Mouse (Mus musculus): ENCODE data around the gene P2ry2. TPM values are rescaled to one million over a fixed set of nuclear protein-coding genes. Genes with fewer than 3 reads are reported as not detected.

Gene P2ry2
- total RNA-seq, 2 experiments from 2014 or later, result 0.68 to 0.82 TPM

DNA sequence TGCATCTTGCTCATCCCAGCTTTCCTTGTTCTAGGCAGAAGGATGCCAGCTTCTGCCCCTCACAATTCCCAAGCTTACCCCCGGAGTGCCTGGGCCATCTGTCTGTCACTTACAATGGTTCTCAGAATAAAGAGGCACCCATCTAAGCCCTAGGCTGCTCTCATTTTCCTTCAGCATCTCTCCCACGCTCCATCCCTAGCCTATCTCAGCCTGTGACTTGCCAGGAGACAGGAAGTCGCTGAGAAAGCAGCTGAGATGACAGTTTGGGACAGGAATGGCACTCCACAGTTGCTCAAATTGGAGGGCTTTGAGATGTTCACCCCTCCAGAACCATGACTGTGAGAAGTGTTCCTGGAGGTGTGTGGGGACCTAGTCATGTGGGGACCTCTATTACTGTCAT is 39.8 kb downstream of the P2ry2 start:
- no peak for TF ChIP-seq CTCF (IDR thresholded peaks at IDR 0.05)
- intact Hi-C loops (cut with DNase I), result no loop called here
- no peak for DNase-seq (ENCODE audit: extremely low spot score in 1 of 2, low spot score in 2 of 2)
- Histone ChIP-seq H3K4me3 (no peak overlapping the region), H3K27ac (no peak overlapping the region)

GRCm38 (mm10) chr7:100968874-100969659 is 43.6 kb downstream of the P2ry2 start:
- Histone ChIP-seq H3K4me3 (no peak overlapping the region), H3K27ac (no peak overlapping the region)
- no peak for TF ChIP-seq CTCF (IDR thresholded peaks at IDR 0.05)
- DNase-seq (ENCODE audit: extremely low spot score in 1 of 2, low spot score in 2 of 2), result no peak
- intact Hi-C loops (cut with DNase I), result no loop called here

GRCm38 (mm10) chr7:100968376-100968775 is 44.3 kb downstream of the P2ry2 start:
- no peak for DNase-seq (ENCODE audit: extremely low spot score in 1 of 2, low spot score in 2 of 2)
- Histone ChIP-seq H3K4me3 (no peak overlapping the region), H3K27ac (no peak overlapping the region)
- no peak for TF ChIP-seq CTCF (IDR thresholded peaks at IDR 0.05)
- intact Hi-C loops (cut with DNase I), result no loop called here

- Histone ChIP-seq H3K4me3 (no peak overlapping the region), H3K27ac (no peak overlapping the region)
- no peak for DNase-seq (ENCODE audit: extremely low spot score in 1 of 2, low spot score in 2 of 2)
- intact Hi-C loops (cut with DNase I), result no loop called here
- TF ChIP-seq CTCF (IDR thresholded peaks at IDR 0.05), result no peak
Measured at GRCm38 (mm10) chr7:100967850-100968249, 44.8 kb downstream of the P2ry2 start.

DNA sequence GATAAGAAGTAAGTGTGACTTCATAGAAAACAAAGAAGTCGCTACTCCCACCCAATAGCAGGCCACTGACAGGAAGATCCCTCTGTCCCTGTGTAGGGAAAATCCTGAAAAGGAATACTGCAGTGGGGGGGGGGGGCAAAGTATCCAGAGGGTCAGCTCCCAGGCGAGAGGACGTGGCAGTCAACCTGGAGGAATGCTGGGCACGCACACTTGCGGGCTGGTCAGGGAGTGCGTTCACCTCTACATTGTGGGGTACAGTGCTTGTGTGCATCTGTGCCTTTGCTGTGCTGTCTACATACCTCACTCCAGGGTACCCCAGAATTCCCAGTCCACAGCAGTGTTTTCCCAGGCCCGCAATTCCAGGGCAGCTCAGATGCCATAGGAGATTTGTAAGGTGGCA is 46.7 kb downstream of the P2ry2 start:
- no peak overlapping the region for H3K27ac ChIP-seq
- DNase-seq (ENCODE audit: extremely low spot score in 1 of 2, low spot score in 2 of 2), result no peak
- TF ChIP-seq CTCF (IDR thresholded peaks at IDR 0.05), result no peak
- intact Hi-C loops (cut with DNase I), result no loop called here
- H3K4me3 ChIP-seq, result no peak overlapping the region

DNA sequence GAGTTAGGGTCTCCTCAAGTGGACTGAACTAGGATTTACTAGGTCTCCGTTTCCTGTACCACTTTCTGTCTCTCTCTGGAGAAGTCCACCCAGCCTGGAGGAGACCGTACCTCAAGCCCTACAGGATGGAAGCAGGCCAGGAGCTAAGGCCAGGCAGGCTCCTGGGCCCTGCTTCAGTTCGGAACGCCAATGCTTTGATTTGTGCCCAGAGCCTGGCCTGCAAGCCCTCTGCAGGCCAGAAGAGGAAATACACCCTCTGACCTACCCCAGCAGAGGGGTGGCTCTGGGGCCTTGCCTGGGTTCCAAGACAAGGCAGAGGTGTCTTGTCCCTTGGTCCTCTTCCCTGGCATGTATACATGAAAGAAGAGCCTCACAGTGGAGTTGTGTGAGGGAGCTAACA is 47.6 kb downstream of the P2ry2 start:
- no peak for DNase-seq (ENCODE audit: extremely low spot score in 1 of 2, low spot score in 2 of 2)
- H3K4me3 ChIP-seq, result no peak overlapping the region
- intact Hi-C loops (cut with DNase I), result loop anchor here (1.0 to 2.0 kb wide), 2 partner anchors 22 to 58 kb away; no protein-coding TSS in a partner anchor
- H3K27ac ChIP-seq, result no peak overlapping the region
- peak; percentile 84 for TF ChIP-seq CTCF (IDR thresholded peaks at IDR 0.05)

DNA sequence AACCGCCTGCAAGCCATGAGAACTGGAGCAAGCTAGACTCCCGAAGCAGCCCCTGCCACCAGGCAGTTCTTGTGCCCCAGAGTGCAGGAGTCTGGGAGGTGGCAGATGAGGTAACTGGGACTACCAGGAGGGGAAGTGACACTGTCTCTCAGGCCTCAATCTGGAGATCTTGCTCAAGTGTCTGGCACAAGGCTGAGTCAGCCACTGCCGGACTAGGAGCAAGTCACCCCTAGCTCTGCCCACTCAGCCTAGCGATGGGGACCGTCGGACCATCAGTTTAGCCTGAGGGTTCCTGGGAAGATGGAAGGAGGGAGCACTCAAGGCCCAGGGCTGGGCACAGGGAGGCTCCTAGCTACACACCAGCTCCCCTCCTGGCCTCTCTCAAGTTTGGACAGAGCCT is 48.4 kb downstream of the P2ry2 start:
- DNase-seq (ENCODE audit: extremely low spot score in 1 of 2, low spot score in 2 of 2), result no peak
- H3K27ac ChIP-seq, result no peak overlapping the region
- H3K4me3 ChIP-seq, result no peak overlapping the region
- intact Hi-C loops (cut with DNase I), result loop anchor here (2.0 kb wide), 1 partner anchor 21 kb away; no protein-coding TSS in a partner anchor
- no peak for TF ChIP-seq CTCF (IDR thresholded peaks at IDR 0.05)

GRCm38 (mm10) chr7:100963381-100963780 is 49.3 kb downstream of the P2ry2 start:
- DNase-seq (ENCODE audit: extremely low spot score in 1 of 2, low spot score in 2 of 2), result no peak
- Histone ChIP-seq H3K4me3 (no peak overlapping the region), H3K27ac (no peak overlapping the region)
- intact Hi-C loops (cut with DNase I), result no loop called here
- no peak for TF ChIP-seq CTCF (IDR thresholded peaks at IDR 0.05)

GRCm38 (mm10) chr7:100961146-100961545 is 51.5 kb downstream of the P2ry2 start:
- TF ChIP-seq CTCF (IDR thresholded peaks at IDR 0.05), result no peak
- intact Hi-C loops (cut with DNase I), result no loop called here
- Histone ChIP-seq H3K27ac (no peak overlapping the region), H3K4me3 (no peak overlapping the region)
- no peak for DNase-seq (ENCODE audit: extremely low spot score in 1 of 2, low spot score in 2 of 2)

- intact Hi-C loops (cut with DNase I), result no loop called here
- no peak for TF ChIP-seq CTCF (IDR thresholded peaks at IDR 0.05)
- Histone ChIP-seq H3K4me3 (no peak overlapping the region), H3K27ac (no peak overlapping the region)
- DNase-seq (ENCODE audit: extremely low spot score in 1 of 2, low spot score in 2 of 2), result no peak
Measured at GRCm38 (mm10) chr7:100960462-100960861, 52.2 kb downstream of the P2ry2 start.

- DNase-seq (ENCODE audit: extremely low spot score in 1 of 2, low spot score in 2 of 2), result no peak
- peak; percentile 24 for TF ChIP-seq CTCF (IDR thresholded peaks at IDR 0.05)
- H3K27ac ChIP-seq, result no peak overlapping the region
- intact Hi-C loops (cut with DNase I), result no loop called here
- no peak overlapping the region for H3K4me3 ChIP-seq
Measured at GRCm38 (mm10) chr7:100958426-100958825, 54.2 kb downstream of the P2ry2 start.

- no peak for TF ChIP-seq CTCF (IDR thresholded peaks at IDR 0.05)
- DNase-seq (ENCODE audit: extremely low spot score in 1 of 2, low spot score in 2 of 2), result no peak
- Histone ChIP-seq H3K4me3 (no peak overlapping the region), H3K27ac (no peak overlapping the region)
- intact Hi-C loops (cut with DNase I), result no loop called here
Measured at GRCm38 (mm10) chr7:100952686-100953085, 60.0 kb downstream of the P2ry2 start.

DNA sequence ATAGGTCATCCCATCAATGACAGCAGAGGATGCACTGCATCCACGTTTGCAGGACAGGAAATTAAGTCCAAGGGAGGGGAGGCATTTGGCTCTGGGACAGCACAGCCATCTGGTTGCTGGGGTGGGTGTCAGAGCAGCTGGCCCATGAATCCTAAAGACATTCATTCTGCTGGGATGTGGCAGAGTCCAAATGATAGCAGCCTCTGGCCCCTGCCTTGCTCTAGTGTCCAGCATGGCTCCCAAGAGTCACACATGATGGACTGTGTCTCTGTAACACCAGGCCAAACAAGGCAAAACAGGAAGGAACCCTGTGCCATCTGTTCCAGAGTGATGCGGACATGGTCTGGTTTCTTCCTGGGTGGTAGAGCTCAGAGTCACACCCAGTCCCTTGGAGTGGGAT is 60.8 kb downstream of the P2ry2 start:
- DNase-seq (ENCODE audit: extremely low spot score in 1 of 2, low spot score in 2 of 2), result no peak
- no peak overlapping the region for H3K27ac ChIP-seq
- no peak for TF ChIP-seq CTCF (IDR thresholded peaks at IDR 0.05)
- intact Hi-C loops (cut with DNase I), result no loop called here
- no peak overlapping the region for H3K4me3 ChIP-seq

Measured in left cerebral cortex, adult 2 months (tissue).